Mouse (Mus musculus): Measurements from ENCODE around the gene Prkag1. TPM values are rescaled to one million over a fixed set of nuclear protein-coding genes. Genes with fewer than 3 reads are reported as not detected.

Prkag1 gene
- total and polyA plus RNA-seq, 2 experiments from 2014 or later = 45.1 to 50.6 TPM

GRCm38 (mm10) chr15:98839671-98840585, 8.6 kb upstream of the Prkag1 start:
- Histone ChIP-seq H3K4me3 (ENCODE audit: low read depth, low read length) (no peak overlapping the region), H3K9ac (replicated peaks; ENCODE audit: low read length, poor library complexity, severe bottlenecking) (no peak overlapping the region), H3K27ac (ENCODE audit: low read depth, low read length) (no peak overlapping the region), H3K4me2 (ENCODE audit: low read depth, low read length, poor library complexity, severe bottlenecking) (no peak overlapping the region), H3K9me3 (ENCODE audit: low read length) (no peaks in the 10 kb centered on the region), H3K36me3 (ENCODE audit: insufficient read depth, low read length) (peaks cover 92% of the 10 kb centered on the region), H3K4me1 (ENCODE audit: insufficient read depth, low read length) (no peaks in the 10 kb centered on the region), H3K27me3 (ENCODE audit: insufficient read depth, low read length) (no peaks in the 10 kb centered on the region)
- ATAC-seq (ENCODE audit: low FRiP score) = no peak
- WGBS = 95% methylated on average over 30 of the region's 30 CpGs
- no peak for DNase-seq (ENCODE audit: low spot score)
- no peak for TF ChIP-seq CTCF (IDR thresholded peaks at IDR 0.05)

- no peak for TF ChIP-seq CTCF (IDR thresholded peaks at IDR 0.05)
- WGBS = 93% methylated on average over 14 of the region's 14 CpGs
- no peak overlapping the region for H3K4me3 ChIP-seq (ENCODE audit: low read depth, low read length)
- no peak overlapping the region for H3K4me2 ChIP-seq (ENCODE audit: low read depth, low read length, poor library complexity, severe bottlenecking)
- DNase-seq (ENCODE audit: low spot score) (no peak), ATAC-seq (ENCODE audit: low FRiP score) (no peak)
- H3K9me3 ChIP-seq (ENCODE audit: low read length) = no peaks in the 10 kb centered on the region
- H3K36me3 ChIP-seq (ENCODE audit: insufficient read depth, low read length) = peaks cover 92% of the 10 kb centered on the region
- no peaks in the 10 kb centered on the region for H3K4me1 ChIP-seq (ENCODE audit: insufficient read depth, low read length)
- H3K27ac ChIP-seq (ENCODE audit: low read depth, low read length) = no peak overlapping the region
- H3K27me3 ChIP-seq (ENCODE audit: insufficient read depth, low read length) = no peaks in the 10 kb centered on the region
- no peak overlapping the region for H3K9ac ChIP-seq (replicated peaks; ENCODE audit: low read length, poor library complexity, severe bottlenecking)
Observed at GRCm38 (mm10) chr15:98839161-98839560, 7.8 kb upstream of the Prkag1 start.

DNA sequence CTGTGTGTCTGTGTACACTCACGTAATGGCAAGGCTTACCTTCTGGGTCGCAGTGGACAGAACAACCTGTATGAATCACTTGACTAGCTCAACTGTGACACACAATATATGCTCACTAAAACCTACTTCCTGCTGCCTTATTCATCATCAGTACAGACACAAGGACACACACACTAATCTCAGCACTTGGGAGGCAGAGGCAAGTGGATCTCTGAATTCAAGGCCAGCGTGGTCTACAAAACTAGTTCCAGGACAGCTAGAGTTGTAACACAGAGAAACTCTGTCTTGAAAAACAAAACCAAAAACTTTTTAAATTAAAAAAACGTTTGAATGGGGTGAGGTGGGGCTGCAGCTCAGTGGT, 6.4 kb upstream of the Prkag1 start:
- DNase-seq (ENCODE audit: low spot score) = no peak
- no peak for ATAC-seq (ENCODE audit: low FRiP score)
- 78% methylated on average over 4 of the region's 4 CpGs for WGBS
- H3K9me3 ChIP-seq (ENCODE audit: low read length) = no peaks in the 10 kb centered on the region
- no peak overlapping the region for H3K4me2 ChIP-seq (ENCODE audit: low read depth, low read length, poor library complexity, severe bottlenecking)
- H3K9ac ChIP-seq (replicated peaks; ENCODE audit: low read length, poor library complexity, severe bottlenecking) = no peak overlapping the region
- no peak for TF ChIP-seq CTCF (IDR thresholded peaks at IDR 0.05)
- no peak overlapping the region for H3K27ac ChIP-seq (ENCODE audit: low read depth, low read length)
- H3K4me1 ChIP-seq (ENCODE audit: insufficient read depth, low read length) = no peaks in the 10 kb centered on the region
- peaks cover 89% of the 10 kb centered on the region for H3K36me3 ChIP-seq (ENCODE audit: insufficient read depth, low read length)
- H3K27me3 ChIP-seq (ENCODE audit: insufficient read depth, low read length) = no peaks in the 10 kb centered on the region
- no peak overlapping the region for H3K4me3 ChIP-seq (ENCODE audit: low read depth, low read length)

- Histone ChIP-seq H3K4me3 (ENCODE audit: low read depth, low read length) (no peak overlapping the region), H3K36me3 (ENCODE audit: insufficient read depth, low read length) (peaks cover 84% of the 10 kb centered on the region), H3K4me1 (ENCODE audit: insufficient read depth, low read length) (no peaks in the 10 kb centered on the region), H3K9ac (replicated peaks; ENCODE audit: low read length, poor library complexity, severe bottlenecking) (no peak overlapping the region), H3K9me3 (ENCODE audit: low read length) (no peaks in the 10 kb centered on the region), H3K27ac (ENCODE audit: low read depth, low read length) (no peak overlapping the region), H3K4me2 (ENCODE audit: low read depth, low read length, poor library complexity, severe bottlenecking) (no peak overlapping the region), H3K27me3 (ENCODE audit: insufficient read depth, low read length) (no peaks in the 10 kb centered on the region)
- WGBS = 93% methylated on average over 21 of the region's 21 CpGs
- TF ChIP-seq CTCF (IDR thresholded peaks at IDR 0.05) = no peak
- DNase-seq (ENCODE audit: low spot score) (no peak), ATAC-seq (ENCODE audit: low FRiP score) (no peak)
Observed at GRCm38 (mm10) chr15:98837006-98837742, 5.9 kb upstream of the Prkag1 start.

DNA sequence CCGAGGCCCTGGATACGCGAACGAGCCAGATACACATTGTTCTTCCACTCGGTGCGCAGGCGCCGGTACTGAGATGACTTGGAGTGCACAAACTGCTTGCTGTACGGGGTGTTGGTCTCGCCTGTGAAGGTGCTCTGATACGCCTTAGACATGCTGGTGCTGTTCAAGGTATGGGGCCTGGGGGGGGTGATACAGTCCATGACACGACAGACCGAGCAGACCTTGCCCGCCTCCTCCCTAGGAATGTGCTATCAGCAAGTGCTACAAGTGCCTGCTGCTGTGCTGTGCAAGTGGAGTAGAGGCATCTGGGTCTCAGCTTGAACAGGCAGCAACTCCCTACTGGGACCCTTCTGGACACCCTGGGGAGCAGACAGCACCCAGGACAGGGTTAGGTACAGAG, 4.0 kb upstream of the Prkag1 start:
- WGBS = 92% methylated on average over 14 of the region's 14 CpGs
- TF ChIP-seq CTCF (IDR thresholded peaks at IDR 0.05) = no peak
- Histone ChIP-seq H3K27me3 (ENCODE audit: insufficient read depth, low read length) (no peaks in the 10 kb centered on the region), H3K9me3 (ENCODE audit: low read length) (no peaks in the 10 kb centered on the region), H3K36me3 (ENCODE audit: insufficient read depth, low read length) (peaks cover 66% of the 10 kb centered on the region), H3K9ac (replicated peaks; ENCODE audit: low read length, poor library complexity, severe bottlenecking) (no peak overlapping the region), H3K4me3 (ENCODE audit: low read depth, low read length) (no peak overlapping the region), H3K4me2 (ENCODE audit: low read depth, low read length, poor library complexity, severe bottlenecking) (no peak overlapping the region), H3K27ac (ENCODE audit: low read depth, low read length) (no peak overlapping the region), H3K4me1 (ENCODE audit: insufficient read depth, low read length) (no peaks in the 10 kb centered on the region)
- ATAC-seq (ENCODE audit: low FRiP score) (no peak), DNase-seq (ENCODE audit: low spot score) (no peak)

DNA sequence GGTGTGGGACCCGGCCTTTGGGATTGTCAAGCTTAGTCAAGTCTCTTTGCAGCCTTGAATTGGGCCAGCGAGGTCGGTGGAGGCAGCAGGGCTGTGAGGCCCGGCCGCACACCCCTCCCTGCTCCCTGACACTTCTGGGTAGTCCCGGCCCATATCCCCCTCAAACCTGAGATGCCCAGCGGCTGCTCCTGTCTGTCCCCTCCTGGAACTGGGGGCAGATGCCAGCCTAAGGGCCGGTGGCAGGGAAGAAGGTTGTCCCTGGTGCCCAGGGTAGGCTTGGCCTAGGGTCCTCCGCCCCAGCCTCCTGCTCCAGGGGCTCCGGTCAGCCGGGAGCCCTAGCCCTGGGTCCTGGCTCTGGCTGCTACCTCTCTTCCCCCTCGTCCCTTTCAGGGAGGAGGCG, 2.7 kb upstream of the Prkag1 start:
- Histone ChIP-seq H3K27ac (ENCODE audit: low read depth, low read length) (no peak overlapping the region), H3K4me1 (ENCODE audit: insufficient read depth, low read length) (0 out of 2 replicates have a peak, but pooled peaks cover 3% of the 10 kb centered on the region), H3K27me3 (ENCODE audit: insufficient read depth, low read length) (no peaks in the 10 kb centered on the region), H3K9ac (replicated peaks; ENCODE audit: low read length, poor library complexity, severe bottlenecking) (no peak overlapping the region), H3K9me3 (ENCODE audit: low read length) (no peaks in the 10 kb centered on the region), H3K4me2 (ENCODE audit: low read depth, low read length, poor library complexity, severe bottlenecking) (no peak overlapping the region), H3K36me3 (ENCODE audit: insufficient read depth, low read length) (peaks cover 54% of the 10 kb centered on the region), H3K4me3 (ENCODE audit: low read depth, low read length) (no peak overlapping the region)
- no peak for DNase-seq (ENCODE audit: low spot score)
- WGBS = 89% methylated on average over 13 of the region's 13 CpGs
- ATAC-seq (ENCODE audit: low FRiP score) = no peak
- no peak for TF ChIP-seq CTCF (IDR thresholded peaks at IDR 0.05)
